Mouse (Mus musculus): ENCODE measurements around the gene Serpinc1.

- TF ChIP-seq GATA1 (IDR thresholded peaks at IDR 0.05; ENCODE audit: borderline replicate concordance, low read length) (no peak), FLI1 (IDR thresholded peaks at IDR 0.05; ENCODE audit: low read length) (no peak)
Observed at GRCm38 (mm10) chr1:161008038-161008437, 29.7 kb downstream of the Serpinc1 start.
